Mouse (Mus musculus) hematopoietic stem cell, adult 5-6 weeks (primary cell): ENCODE data around the gene Sdk1. TPM values are rescaled to one million over a fixed set of nuclear protein-coding genes. Genes with fewer than 3 reads are reported as not detected.
A peak's percentile ranks its signal among the peaks of the same experiment; 100 is the strongest.

Experiments used
- ATAC-seq, 2 experiments: fragments of 125-278 bp in 1 of 2; replicated peaks in 1 of 2; 2 replicates each; pipeline ENCODE4 v1.8.0; 2016 to 2017; ENCODE audit warnings: inconsistent platforms in 2 of 2, mild to moderate bottlenecking in 2 of 2, moderate number of reproducible peaks in 2 of 2, low read depth in 1 of 2, moderate TSS enrichment in 1 of 2; ENCODE audit not compliant: low FRiP score in 2 of 2, poor library complexity in 2 of 2, severe bottlenecking in 2 of 2, insufficient read depth in 1 of 2, low TSS enrichment in 1 of 2
- total RNA-seq: library from RNA; stranded (forward); fragments of 172-1452, 232-1000 nt; gene quantifications from 2 replicates; pipeline ENCODE4 v1.2.3, GENCODE M21; 2017

The Sdk1 gene
- 0.63 and 1.1 TPM in 2 replicates for total RNA-seq

- ATAC-seq = peak; percentile 81 to 82
Measured at GRCm38 (mm10) chr5:141240841-141241543, at the start of gene Sdk1. Sdk1 (plus strand) TSS chr5:141241490.

DNA sequence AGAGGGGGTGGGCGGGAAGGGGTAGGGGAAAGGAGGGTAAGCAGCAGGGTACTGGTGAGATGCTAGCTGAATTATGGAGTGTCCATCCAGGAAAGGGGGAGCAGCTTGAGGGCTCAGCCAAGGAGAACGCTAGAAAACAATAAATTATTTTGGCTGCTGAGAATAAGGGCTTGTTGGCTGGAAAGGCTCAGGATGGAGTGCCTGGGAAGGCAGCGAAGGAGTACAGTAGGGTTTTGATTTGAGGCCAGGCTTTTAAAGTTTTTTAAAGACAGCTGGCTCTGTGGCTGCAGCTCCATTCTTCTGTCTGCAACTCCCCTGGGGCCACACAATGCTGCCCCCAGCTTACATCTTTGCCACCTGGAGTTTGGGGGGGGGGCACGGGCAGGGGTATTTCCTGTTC is 44.0 kb upstream of the Sdk1 start:
- no peak for ATAC-seq

DNA sequence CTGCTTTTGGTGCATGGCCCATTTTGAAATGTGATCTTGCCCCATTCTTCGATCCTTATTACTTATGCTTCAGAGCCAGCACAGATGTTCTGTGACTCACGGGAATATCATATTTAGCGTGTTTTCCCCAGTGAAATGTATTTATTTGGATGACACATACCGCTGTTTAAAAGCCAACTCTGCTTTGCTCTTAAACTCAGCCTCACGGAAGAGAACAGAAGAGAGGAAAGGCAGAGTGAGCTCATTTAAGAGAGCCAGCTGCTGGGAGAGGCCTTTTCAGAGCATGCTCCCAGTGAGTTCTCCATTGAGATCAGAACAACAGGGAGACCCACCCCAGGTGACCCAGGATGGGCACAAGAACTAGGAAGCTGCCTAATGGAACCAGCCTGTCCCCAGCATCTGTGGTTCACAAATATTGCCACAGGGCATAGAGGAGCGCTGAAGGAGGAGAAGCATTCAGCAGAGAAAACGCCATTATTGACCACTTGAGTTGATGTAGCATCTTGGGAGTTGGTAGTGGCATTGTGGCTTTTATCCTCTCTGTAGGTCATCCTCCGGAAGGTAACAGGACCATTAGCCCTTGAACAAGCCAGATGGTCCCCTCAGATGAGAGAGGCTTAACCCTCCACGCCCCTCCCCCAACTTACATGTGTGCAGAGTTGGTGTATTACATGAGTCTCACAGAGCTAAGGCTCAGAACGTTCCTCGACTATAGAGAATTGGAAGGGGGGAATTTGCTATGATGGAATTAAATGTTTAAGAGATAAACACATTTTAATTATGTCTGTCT is 38.8 kb upstream of the Sdk1 start:
- ATAC-seq = no peak

DNA sequence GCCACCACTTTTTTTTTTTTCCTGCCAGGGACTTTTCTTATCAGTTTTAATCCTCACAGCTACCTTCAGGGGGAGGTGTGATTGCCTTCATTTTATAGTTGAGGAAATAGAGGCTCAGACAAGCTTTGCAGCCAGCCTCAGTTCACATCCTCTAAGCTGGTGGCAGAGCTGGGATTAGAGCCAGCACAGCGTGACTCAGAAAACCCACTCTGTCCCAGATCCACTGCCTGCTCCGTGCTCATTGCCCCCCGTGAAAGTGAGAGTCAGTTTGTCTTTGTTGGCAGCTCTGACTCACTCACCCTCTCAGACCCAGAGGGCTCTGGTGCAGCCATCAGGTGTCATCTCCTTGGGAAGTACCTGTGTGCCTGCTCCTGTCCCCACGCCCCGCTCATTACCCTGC is 34.2 kb upstream of the Sdk1 start:
- ATAC-seq = peak; percentile 22 to 36; a peak in 1 of 4 replicates

GRCm38 (mm10) chr5:141225243-141225642 is 16.0 kb upstream of the Sdk1 start:
- ATAC-seq = no peak

- no peak for ATAC-seq
Measured at GRCm38 (mm10) chr5:141234326-141234725, 7.0 kb upstream of the Sdk1 start.

DNA sequence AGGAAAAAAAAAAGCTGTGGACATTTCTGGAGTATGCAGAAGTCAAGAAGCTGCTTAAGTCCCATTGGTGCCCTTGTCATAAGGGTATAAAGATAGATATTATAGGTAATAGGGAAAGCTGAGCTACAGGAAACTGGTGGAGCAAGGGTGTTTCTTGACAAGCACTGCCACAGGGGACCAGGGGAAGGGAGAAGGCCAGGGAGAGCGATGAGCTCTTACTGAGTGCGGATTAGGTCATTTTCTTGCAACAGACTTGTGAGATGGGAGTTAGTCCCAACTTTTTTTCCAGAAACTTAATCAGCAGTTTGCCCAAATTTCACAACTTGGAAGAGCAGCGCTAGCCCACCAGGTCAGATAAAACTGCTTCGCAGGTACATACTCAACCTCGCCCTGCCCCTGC is 1.9 kb upstream of the Sdk1 start:
- no peak for ATAC-seq

DNA sequence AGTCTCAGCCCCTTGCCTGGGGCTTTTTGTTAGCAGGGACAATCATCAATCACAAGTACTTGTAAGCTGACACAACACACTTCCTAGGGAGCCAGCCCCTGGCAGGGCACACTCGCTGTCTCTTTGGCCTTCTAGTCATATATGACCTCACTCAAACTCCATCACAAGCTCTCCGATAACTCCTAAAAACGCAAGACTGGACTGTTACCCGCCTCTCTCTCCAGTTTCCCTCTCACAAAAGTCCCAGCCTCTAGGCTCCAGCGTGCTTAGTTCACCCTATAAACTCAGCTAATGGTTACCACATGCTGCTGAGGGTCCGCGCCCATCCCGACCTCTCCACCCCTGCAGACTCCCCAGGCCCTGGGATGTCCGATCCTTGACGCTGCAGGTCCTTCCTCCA is 849 bp upstream of the Sdk1 start:
- ATAC-seq = 0 out of 4 replicates have a peak, but pooled peaks have one; percentile 7 to 9

DNA sequence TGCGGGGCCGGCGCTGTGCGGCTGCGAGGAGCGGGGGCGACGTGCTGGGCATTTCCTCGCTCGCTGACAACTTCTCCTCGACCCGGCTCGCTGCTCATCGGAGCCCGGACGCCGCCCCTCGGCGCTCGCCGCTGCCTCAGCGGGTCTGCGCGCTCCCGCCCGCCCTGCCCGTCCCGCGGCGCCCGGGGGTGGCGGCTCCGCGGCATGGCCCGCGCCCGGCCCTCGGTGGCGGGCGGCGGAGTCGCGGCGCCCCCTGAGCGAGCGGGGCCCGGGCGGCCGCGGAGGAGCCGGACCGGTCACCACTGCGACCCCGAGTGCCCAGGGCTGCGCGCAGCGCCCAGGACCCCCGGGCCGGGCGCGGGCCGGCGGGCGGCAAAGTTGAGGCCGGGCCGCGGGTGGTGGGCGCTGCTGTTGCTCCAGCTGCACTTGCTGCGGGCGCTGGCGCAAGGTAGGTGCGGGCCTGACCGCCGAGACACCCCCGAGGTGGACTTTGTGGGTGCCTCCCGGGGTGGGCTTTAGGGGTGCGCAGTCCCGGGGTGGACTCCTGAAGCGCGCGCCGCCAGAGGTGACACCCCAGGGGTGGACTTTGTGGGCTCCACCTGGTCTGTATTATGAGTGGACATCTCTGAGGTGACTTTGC is 475 bp downstream of the Sdk1 start:
- no peak for ATAC-seq

DNA sequence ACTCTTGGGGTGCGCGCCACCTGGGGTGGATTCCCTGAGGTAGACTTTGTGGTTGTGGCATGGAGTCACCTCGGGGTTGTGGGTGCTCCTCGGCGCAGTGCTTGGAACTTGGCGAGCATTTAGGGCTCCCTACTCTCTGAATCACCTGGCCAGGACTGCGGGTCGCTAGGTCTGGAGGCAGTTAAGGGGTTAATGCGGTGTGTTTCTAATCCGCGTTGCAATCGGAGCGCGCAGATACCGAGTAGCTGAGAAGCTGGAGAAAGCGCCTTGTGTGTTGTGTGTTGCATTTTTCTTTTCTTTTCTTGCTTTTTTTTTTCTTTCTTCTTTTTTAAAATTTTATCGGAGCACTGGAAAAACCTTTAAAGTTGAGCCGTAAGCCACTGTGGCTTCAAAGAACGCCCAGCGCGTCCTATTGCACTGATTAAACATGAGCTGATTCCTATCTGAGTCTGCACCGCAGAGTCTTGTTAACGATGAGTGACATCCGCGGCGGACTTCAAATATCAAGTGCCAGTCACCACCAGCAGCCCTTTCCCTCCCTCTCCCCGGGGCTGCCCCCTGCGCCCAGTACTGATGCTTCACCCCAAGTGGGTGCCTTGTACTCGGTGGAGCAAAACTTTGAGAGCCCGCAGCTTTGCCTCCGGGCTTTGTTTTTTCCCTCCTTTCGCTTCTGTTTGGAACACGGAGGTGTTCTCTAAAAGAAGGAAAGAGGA is 2.1 kb downstream of the Sdk1 start:
- no peak for ATAC-seq

DNA sequence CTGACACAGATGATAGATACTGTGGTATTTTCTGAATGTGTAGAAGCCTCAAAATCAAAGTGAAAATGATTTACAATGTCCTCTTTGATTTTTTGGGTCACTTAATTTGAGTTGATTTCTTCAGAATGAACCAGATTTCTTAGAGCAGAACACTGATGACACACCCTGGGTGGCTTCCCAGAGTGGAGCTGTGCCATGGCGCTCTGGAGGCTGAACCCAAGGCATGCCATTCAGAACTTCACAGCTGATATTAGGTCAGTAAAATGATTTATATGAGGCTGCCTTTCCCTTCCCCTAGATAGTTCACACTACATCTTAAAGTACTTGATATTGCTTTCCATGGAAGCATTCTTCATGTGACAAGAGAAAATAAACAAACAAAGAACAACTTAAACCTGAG is 23.0 kb downstream of the Sdk1 start:
- ATAC-seq = no peak

GRCm38 (mm10) chr5:141277112-141277511 is 35.8 kb downstream of the Sdk1 start:
- no peak for ATAC-seq

GRCm38 (mm10) chr5:141281751-141282150 is 40.5 kb downstream of the Sdk1 start:
- ATAC-seq = no peak

GRCm38 (mm10) chr5:141289611-141290010 is 48.3 kb downstream of the Sdk1 start:
- ATAC-seq = no peak

GRCm38 (mm10) chr5:141295240-141295639 is 54.0 kb downstream of the Sdk1 start:
- ATAC-seq = no peak

DNA sequence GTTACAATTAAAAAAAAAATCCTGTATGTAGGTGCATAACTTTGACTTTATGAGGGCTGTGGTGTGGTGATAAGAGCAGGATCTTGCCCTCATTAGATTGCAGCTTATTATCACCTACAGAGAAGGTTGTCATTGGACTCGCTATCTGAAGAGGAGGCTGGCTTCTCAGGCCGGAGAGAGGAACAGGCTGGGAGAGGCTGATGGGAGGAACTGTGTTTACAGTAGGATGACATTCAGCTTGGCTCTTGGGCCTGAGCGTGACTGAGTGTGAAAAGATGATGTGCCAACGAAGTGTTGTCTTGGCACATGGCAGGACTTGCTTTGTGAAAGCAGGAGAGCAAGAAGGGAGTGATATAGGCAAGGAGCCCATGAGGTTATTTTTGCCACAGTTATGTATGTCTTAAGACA is 61.0 kb downstream of the Sdk1 start:
- no peak for ATAC-seq

- ATAC-seq = no peak
Measured at GRCm38 (mm10) chr5:141303746-141304145, 62.5 kb downstream of the Sdk1 start.

GRCm38 (mm10) chr5:141304706-141305105 is 63.4 kb downstream of the Sdk1 start:
- ATAC-seq = no peak
